Mouse (Mus musculus): ENCODE measurements around the gene Rab42.

Gene Rab42

GRCm38 (mm10) chr4:132329835-132330354 is 26.7 kb upstream of the Rab42 start:
- POLR2A ChIA-PET, result interaction anchor here (0.5 to 13.9 kb wide), 68 partner anchors 9 to 282 kb away, joined by 3 to 322 read pairs (median 5); partner anchors contain the start of genes Rab42 (in 3 of the 4), Rcc1 (in 2 of the 4), Taf12 (in 2 of the 4) and Atpif1 (in 1 of the 4)

GRCm38 (mm10) chr4:132329115-132329834 is 26.1 kb upstream of the Rab42 start, which contains the start of gene Trnau1ap:
Gene Trnau1ap (minus strand): TSS chr4:132329538.
- CTCF ChIA-PET, result interaction anchor here in 3 of 4 experiments (0.6 to 1.5 kb wide), 13 partner anchors 9 to 282 kb away, joined by 3 to 8 read pairs (median 3); no protein-coding TSS in a partner anchor
- POLR2A ChIA-PET, result interaction anchor here (0.5 to 13.9 kb wide), 87 partner anchors 8 to 1707 kb away, joined by 3 to 322 read pairs (median 4); partner anchors contain the start of genes Rab42 (in 3 of the 4), Rcc1 (in 2 of the 4), Taf12 (in 2 of the 4) and Atpif1 (in 1 of the 4)

More at GRCm38 (mm10) chr4:132329835-132330354, 26.7 kb upstream of the Rab42 start:
- CTCF ChIA-PET, result interaction anchor here in 3 of 4 experiments (0.6 to 1.5 kb wide), 10 partner anchors 9 to 282 kb away, joined by 3 to 8 read pairs (median 3); no protein-coding TSS in a partner anchor

- CTCF ChIA-PET, result interaction anchor here in 2 of 4 experiments (1.0 to 1.5 kb wide), 7 partner anchors 8 to 198 kb away, joined by 3 to 5 read pairs (median 3); no protein-coding TSS in a partner anchor
- POLR2A ChIA-PET, result interaction anchor here (0.6 to 13.9 kb wide), 62 partner anchors 7 to 1708 kb away, joined by 3 to 322 read pairs (median 6); partner anchors contain the start of genes Rab42 (in 3 of the 4), Rcc1 (in 2 of the 4), Taf12 (in 2 of the 4) and Gmeb1 (in 1 of the 4)
These were observed 25.3 kb upstream of the Rab42 start for GRCm38 (mm10) chr4:132328391-132328982.

- CTCF ChIA-PET, result interaction anchor here in 1 of 4 experiments (0.7 to 1.2 kb wide), 2 partner anchors 10 to 35 kb away, joined by 3 to 6 read pairs; no protein-coding TSS in a partner anchor
These were observed 23.3 kb upstream of the Rab42 start for GRCm38 (mm10) chr4:132326481-132326880.

GRCm38 (mm10) chr4:132315711-132316110 is 12.5 kb upstream of the Rab42 start:
- ChIA-PET POLR2A (interaction anchor here (0.5 to 9.6 kb wide), 30 partner anchors 9 to 442 kb away, joined by 3 to 341 read pairs (median 7); partner anchors contain the start of genes Taf12 (in 3 of the 4), Trnau1ap (in 3 of the 4), Rab42 (in 2 of the 4) and Rcc1 (in 2 of the 4)), CTCF (interaction anchor here (0.6 to 2.3 kb wide), 6 partner anchors 10 to 1434 kb away, joined by 3 to 12 read pairs (median 5); partner anchors contain the start of gene Rab42 (in 1 of the 4))

More at GRCm38 (mm10) chr4:132326481-132326880, 23.3 kb upstream of the Rab42 start:
- POLR2A ChIA-PET, result interaction anchor here in 3 of 4 experiments (0.7 to 13.9 kb wide), 23 partner anchors 10 to 120 kb away, joined by 3 to 322 read pairs (median 7); partner anchors contain the start of genes Rab42 (in 2 of the 3), Rcc1 (in 1 of the 3) and Taf12 (in 1 of the 3)

- POLR2A ChIA-PET, result interaction anchor here (0.8 to 9.6 kb wide), 37 partner anchors 9 to 426 kb away, joined by 3 to 341 read pairs (median 16); partner anchors contain the start of genes Trnau1ap (in 4 of the 4), Rab42 (in 2 of the 4), Taf12 (in 2 of the 4) and Rcc1 (in 1 of the 4)
- CTCF ChIA-PET, result no interaction called here
These were observed 9.4 kb upstream of the Rab42 start for GRCm38 (mm10) chr4:132312627-132313026.

GRCm38 (mm10) chr4:132311801-132312200 is 8.6 kb upstream of the Rab42 start:
- POLR2A ChIA-PET, result interaction anchor here (0.6 to 9.6 kb wide), 84 partner anchors 10 to 1620 kb away, joined by 3 to 341 read pairs (median 5); partner anchors contain the start of genes Trnau1ap (in 4 of the 4), Rab42 (in 2 of the 4), Rcc1 (in 2 of the 4) and Taf12 (in 2 of the 4)

GRCm38 (mm10) chr4:132311209-132311608 is 8.0 kb upstream of the Rab42 start:
- ChIA-PET POLR2A (interaction anchor here (0.6 to 9.6 kb wide), 92 partner anchors 10 to 1620 kb away, joined by 3 to 341 read pairs (median 5); partner anchors contain the start of genes Trnau1ap (in 4 of the 4), Rab42 (in 2 of the 4), Rcc1 (in 2 of the 4) and Taf12 (in 2 of the 4)), CTCF (interaction anchor here (0.7 to 2.6 kb wide), 12 partner anchors 10 to 1087 kb away, joined by 3 to 15 read pairs (median 4); partner anchors contain the start of gene Trnau1ap (in 1 of the 4))

More at GRCm38 (mm10) chr4:132311801-132312200, 8.6 kb upstream of the Rab42 start:
- CTCF ChIA-PET, result interaction anchor here in 3 of 4 experiments (0.7 to 1.6 kb wide), 8 partner anchors 10 to 1086 kb away, joined by 3 to 6 read pairs (median 4); no protein-coding TSS in a partner anchor

- POLR2A ChIA-PET, result interaction anchor here (0.6 to 9.6 kb wide), 108 partner anchors 9 to 674 kb away, joined by 3 to 341 read pairs (median 5); partner anchors contain the start of genes Trnau1ap (in 4 of the 4), Taf12 (in 3 of the 4), Ythdf2 (in 3 of the 4) and Rab42 (in 2 of the 4)
- CTCF ChIA-PET, result interaction anchor here in 3 of 4 experiments (0.5 to 2.6 kb wide), 14 partner anchors 10 to 450 kb away, joined by 3 to 15 read pairs (median 4); partner anchors contain the start of gene Trnau1ap (in 1 of the 3)
These were observed 6.8 kb upstream of the Rab42 start for GRCm38 (mm10) chr4:132309849-132310472.

GRCm38 (mm10) chr4:132309140-132309848 is 6.1 kb upstream of the Rab42 start:
- POLR2A ChIA-PET, result interaction anchor here (0.5 to 9.6 kb wide), 103 partner anchors 8 to 1617 kb away, joined by 3 to 341 read pairs (median 5); partner anchors contain the start of genes Trnau1ap (in 4 of the 4), Taf12 (in 3 of the 4), Ythdf2 (in 3 of the 4) and Rab42 (in 2 of the 4)
- CTCF ChIA-PET, result interaction anchor here in 2 of 4 experiments (0.5 to 2.6 kb wide), 11 partner anchors 10 to 451 kb away, joined by 3 to 15 read pairs (median 4); partner anchors contain the start of gene Trnau1ap (in 1 of the 2)

- POLR2A ChIA-PET, result interaction anchor here (0.6 to 9.6 kb wide), 51 partner anchors 10 to 1189 kb away, joined by 3 to 341 read pairs (median 8); partner anchors contain the start of genes Taf12 (in 3 of the 4), Trnau1ap (in 3 of the 4), Rab42 (in 2 of the 4) and Rcc1 (in 2 of the 4)
- CTCF ChIA-PET, result interaction anchor here in 1 of 4 experiments (1.5 to 1.7 kb wide), 2 partner anchors 12 to 205 kb away, joined by 5 to 7 read pairs; no protein-coding TSS in a partner anchor
These were observed 5.4 kb upstream of the Rab42 start for GRCm38 (mm10) chr4:132308437-132309139.

GRCm38 (mm10) chr4:132306004-132306403 is 2.8 kb upstream of the Rab42 start:
- ChIA-PET CTCF (interaction anchor here in 2 of 4 experiments (0.6 to 2.6 kb wide), 6 partner anchors 10 to 263 kb away, joined by 3 to 10 read pairs (median 6); no protein-coding TSS in a partner anchor), POLR2A (interaction anchor here in 3 of 4 experiments (0.5 to 30.6 kb wide), 30 partner anchors 7 to 1166 kb away, joined by 3 to 593 read pairs (median 4); partner anchors contain the start of genes Trnau1ap (in 3 of the 3), Taf12 (in 2 of the 3) and Rcc1 (in 1 of the 3))

- POLR2A ChIA-PET, result interaction anchor here in 3 of 4 experiments (0.5 to 30.6 kb wide), 36 partner anchors 8 to 221 kb away, joined by 3 to 593 read pairs (median 4); partner anchors contain the start of genes Trnau1ap (in 3 of the 3), Taf12 (in 2 of the 3) and Ythdf2 (in 2 of the 3)
- CTCF ChIA-PET, result interaction anchor here in 2 of 4 experiments (0.6 to 2.6 kb wide), 5 partner anchors 9 to 207 kb away, joined by 3 to 10 read pairs (median 4); no protein-coding TSS in a partner anchor
These were observed 2.1 kb upstream of the Rab42 start for GRCm38 (mm10) chr4:132305276-132305675.

- CTCF ChIA-PET, result interaction anchor here (0.8 to 4.4 kb wide), 8 partner anchors 11 to 125 kb away, joined by 3 to 21 read pairs (median 4); no protein-coding TSS in a partner anchor
- POLR2A ChIA-PET, result interaction anchor here in 3 of 4 experiments (0.6 to 30.6 kb wide), 37 partner anchors 9 to 211 kb away, joined by 3 to 593 read pairs (median 6); partner anchors contain the start of genes Taf12 (in 3 of the 3), Trnau1ap (in 3 of the 3), Ythdf2 (in 2 of the 3) and Rcc1 (in 1 of the 3)
These were observed 299 bp upstream of the Rab42 start for GRCm38 (mm10) chr4:132303484-132303883.
